Mouse (Mus musculus): ENCODE measurements around the gene Nckap5l. TPM values are rescaled to one million over a fixed set of nuclear protein-coding genes. Genes with fewer than 3 reads are reported as not detected.

The Nckap5l gene
- total and polyA plus RNA-seq, 3 experiments, result 3.5 to 5.2 (median 4.2) TPM

- TF ChIP-seq EP300 (IDR thresholded peaks at IDR 0.05; ENCODE audit: insufficient read depth, low read depth, low read length) (no peak), POLR2A (IDR thresholded peaks at IDR 0.05; ENCODE audit: insufficient read depth, low read depth, low read length) (no peak), CTCF (IDR thresholded peaks at IDR 0.05) (no peak)
- intact Hi-C loops (cut with DNase I), result no loop called here
- H3K27ac ChIP-seq, result peak overlapping the region; percentile 98
- H3K9ac ChIP-seq (ENCODE audit: low read depth, low read length), result peak overlapping the region; percentile 79
- no peaks in the 10 kb centered on the region for H3K27me3 ChIP-seq (ENCODE audit: control insufficient read depth, insufficient read depth, low read length)
- H3K79me2 ChIP-seq (replicated peaks; ENCODE audit: control insufficient read depth, insufficient read depth, low read length), result peaks cover 6% of the 10 kb centered on the region
- DNase-seq, result peak in 1 of 2 experiments; percentile 79
- H3K4me1 ChIP-seq (ENCODE audit: control insufficient read depth, insufficient read depth, low read length), result peaks cover 22% of the 10 kb centered on the region
- H3K4me3 ChIP-seq, result peak overlapping the region; percentile 93
- WGBS, result under 1% methylated on average over 24 of the region's 24 CpGs
- peaks cover 11% of the 10 kb centered on the region for H3K36me3 ChIP-seq (ENCODE audit: control insufficient read depth, insufficient read depth, low read length)
Observed at GRCm38 (mm10) chr15:99393386-99394252, 63.9 kb downstream of the Nckap5l start.

GRCm38 (mm10) chr15:99392486-99393385, 64.8 kb downstream of the Nckap5l start, which contains the start of gene Tmbim6:
Gene Tmbim6, plus strand, starts transcription at chr15:99392882.
- TF ChIP-seq CTCF (IDR thresholded peaks at IDR 0.05), result 0 out of 2 replicates have a peak, but pooled peaks have one; percentile 3
- TF ChIP-seq POLR2A (IDR thresholded peaks at IDR 0.05; ENCODE audit: insufficient read depth, low read depth, low read length), result peak; percentile 99
- peak; percentile 73 for TF ChIP-seq EP300 (IDR thresholded peaks at IDR 0.05; ENCODE audit: insufficient read depth, low read depth, low read length)
- H3K4me3 ChIP-seq, result peak within 1 kb of the TSS; percentile 93

DNA sequence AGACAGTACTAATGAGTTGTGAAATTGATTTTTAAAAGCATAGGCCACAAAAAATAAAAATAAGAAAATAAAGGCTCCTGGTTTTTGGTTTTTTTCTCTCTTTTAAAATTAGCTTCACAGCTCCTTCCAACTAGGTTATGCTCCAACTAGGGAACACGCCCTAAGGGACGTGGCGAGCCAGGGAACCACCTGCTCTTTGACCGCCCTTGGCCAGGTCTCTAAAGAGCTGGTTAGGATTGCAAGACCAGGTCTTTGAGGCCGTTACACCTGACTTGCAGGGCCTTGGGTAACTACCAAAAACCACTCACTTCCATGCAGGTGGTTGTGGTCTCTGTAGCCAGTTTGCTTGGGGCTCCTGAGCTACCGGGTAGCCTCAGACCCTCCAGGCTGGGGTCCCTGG, 65.6 kb downstream of the Nckap5l start:
- Histone ChIP-seq H3K79me2 (replicated peaks; ENCODE audit: control insufficient read depth, insufficient read depth, low read length) (peaks cover 5% of the 10 kb centered on the region), H3K27ac (peak overlapping the region; percentile 71), H3K4me3 (no peak overlapping the region; the same call in 1 of the 2 replicates), H3K4me1 (ENCODE audit: control insufficient read depth, insufficient read depth, low read length) (peaks cover 15% of the 10 kb centered on the region), H3K27me3 (ENCODE audit: control insufficient read depth, insufficient read depth, low read length) (no peaks in the 10 kb centered on the region), H3K9ac (ENCODE audit: low read depth, low read length) (no peak overlapping the region), H3K36me3 (ENCODE audit: control insufficient read depth, insufficient read depth, low read length) (peaks cover 10% of the 10 kb centered on the region)
- TF ChIP-seq POLR2A (IDR thresholded peaks at IDR 0.05; ENCODE audit: insufficient read depth, low read depth, low read length) (no peak), CTCF (IDR thresholded peaks at IDR 0.05) (no peak)
- 86% methylated on average over 6 of the region's 6 CpGs for WGBS
- DNase-seq, result no peak
- intact Hi-C loops (cut with DNase I), result no loop called here

More at GRCm38 (mm10) chr15:99392486-99393385, 64.8 kb downstream of the Nckap5l start, which contains the start of gene Tmbim6:
- Histone ChIP-seq H3K4me1 (ENCODE audit: control insufficient read depth, insufficient read depth, low read length) (peaks cover 17% of the 10 kb centered on the region), H3K9ac (ENCODE audit: low read depth, low read length) (peak within 1 kb of the TSS; percentile 79), H3K27me3 (ENCODE audit: control insufficient read depth, insufficient read depth, low read length) (no peaks in the 10 kb centered on the region), H3K27ac (peak within 1 kb of the TSS; percentile 98), H3K79me2 (replicated peaks; ENCODE audit: control insufficient read depth, insufficient read depth, low read length) (peaks cover 5% of the 10 kb centered on the region), H3K36me3 (ENCODE audit: control insufficient read depth, insufficient read depth, low read length) (peaks cover 11% of the 10 kb centered on the region)
- under 1% methylated on average over 51 of the region's 51 CpGs for WGBS
- peak; percentile 97 to 99 for DNase-seq
- intact Hi-C loops (cut with DNase I), result no loop called here

- Histone ChIP-seq H3K27ac (no peak overlapping the region), H3K4me3 (no peak overlapping the region), H3K4me1 (ENCODE audit: control insufficient read depth, insufficient read depth, low read length) (peaks cover 7% of the 10 kb centered on the region), H3K27me3 (ENCODE audit: control insufficient read depth, insufficient read depth, low read length) (no peaks in the 10 kb centered on the region), H3K9ac (ENCODE audit: low read depth, low read length) (no peak overlapping the region), H3K36me3 (ENCODE audit: control insufficient read depth, insufficient read depth, low read length) (peaks cover 6% of the 10 kb centered on the region), H3K79me2 (replicated peaks; ENCODE audit: control insufficient read depth, insufficient read depth, low read length) (peaks cover 3% of the 10 kb centered on the region)
- intact Hi-C loops (cut with DNase I), result no loop called here
- TF ChIP-seq CTCF (IDR thresholded peaks at IDR 0.05) (no peak), POLR2A (IDR thresholded peaks at IDR 0.05; ENCODE audit: insufficient read depth, low read depth, low read length) (no peak), EP300 (IDR thresholded peaks at IDR 0.05; ENCODE audit: insufficient read depth, low read depth, low read length) (no peak)
- WGBS, result 34% methylated on average over 7 of the region's 7 CpGs
- DNase-seq, result no peak
Observed at GRCm38 (mm10) chr15:99390472-99391401, 66.8 kb downstream of the Nckap5l start.

DNA sequence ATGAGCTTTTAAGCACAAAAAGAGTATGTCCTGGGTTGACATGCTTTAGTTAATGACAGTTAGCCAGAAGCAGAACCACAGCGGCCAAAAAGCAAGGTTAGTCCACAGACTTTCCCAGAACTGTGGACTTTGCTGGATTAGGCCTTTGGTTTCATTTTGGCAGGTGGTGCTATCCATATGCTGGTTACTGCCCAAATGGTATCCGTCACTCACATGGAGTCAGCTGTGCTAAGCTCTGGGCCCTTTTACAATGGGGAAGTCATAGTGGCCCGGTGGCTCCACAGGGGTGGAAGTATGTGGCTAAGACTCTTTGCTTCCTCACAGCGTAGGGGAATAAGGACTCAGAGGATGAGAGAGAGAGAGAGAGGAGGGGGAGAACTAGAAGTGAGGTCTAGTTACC, 69.6 kb downstream of the Nckap5l start:
- TF ChIP-seq CTCF (IDR thresholded peaks at IDR 0.05) (no peak), EP300 (IDR thresholded peaks at IDR 0.05; ENCODE audit: insufficient read depth, low read depth, low read length) (no peak), POLR2A (IDR thresholded peaks at IDR 0.05; ENCODE audit: insufficient read depth, low read depth, low read length) (no peak)
- WGBS, result 70% methylated on average over 4 of the region's 4 CpGs

More for the DNA sequence above, 69.6 kb downstream of the Nckap5l start:
- no peaks in the 10 kb centered on the region for H3K79me2 ChIP-seq (replicated peaks; ENCODE audit: control insufficient read depth, insufficient read depth, low read length)
- H3K36me3 ChIP-seq (ENCODE audit: control insufficient read depth, insufficient read depth, low read length), result no peaks in the 10 kb centered on the region
- no peak overlapping the region for H3K4me3 ChIP-seq
- H3K27me3 ChIP-seq (ENCODE audit: control insufficient read depth, insufficient read depth, low read length), result no peaks in the 10 kb centered on the region
- no peak overlapping the region for H3K27ac ChIP-seq
- peaks cover 1% of the 10 kb centered on the region; the same call in 1 of the 2 replicates for H3K4me1 ChIP-seq (ENCODE audit: control insufficient read depth, insufficient read depth, low read length)
- DNase-seq, result no peak
- no peak overlapping the region for H3K9ac ChIP-seq (ENCODE audit: low read depth, low read length)
- intact Hi-C loops (cut with DNase I), result no loop called here
